Mouse (Mus musculus): ENCODE data around the gene Pars2. TPM values are rescaled to one million over a fixed set of nuclear protein-coding genes. Genes with fewer than 3 reads are reported as not detected.

The Pars2 gene
- total and polyA plus RNA-seq, 2 experiments from 2014 or later, result 9.9 to 13.6 TPM

GRCm38 (mm10) chr4:106700798-106701197 lies 49.9 kb downstream of the Pars2 start:
- H3K4me1 ChIP-seq (ENCODE audit: insufficient read depth), result peaks cover 36% of the 10 kb centered on the region
- H3K4me3 ChIP-seq (ENCODE audit: low read depth, low read length), result no peak overlapping the region
- H3K27me3 ChIP-seq (ENCODE audit: insufficient read depth, low read length), result no peaks in the 10 kb centered on the region
- DNase-seq, result peak; percentile 75
- peak overlapping the region; percentile 82 for H3K27ac ChIP-seq (ENCODE audit: low read depth, low read length)
- 29% methylated on average over 4 of the region's 4 CpGs for WGBS
- ATAC-seq, result peak; percentile 48; the same call in 1 of the 2 replicates
- TF ChIP-seq CTCF (IDR thresholded peaks at IDR 0.05; ENCODE audit: low read depth), result no peak
- no peak overlapping the region for H3K9ac ChIP-seq
- H3K36me3 ChIP-seq (ENCODE audit: insufficient read depth), result no peaks in the 10 kb centered on the region
- H3K4me2 ChIP-seq (ENCODE audit: low read depth), result no peak overlapping the region
- H3K9me3 ChIP-seq (ENCODE audit: low read length), result no peaks in the 10 kb centered on the region

DNA sequence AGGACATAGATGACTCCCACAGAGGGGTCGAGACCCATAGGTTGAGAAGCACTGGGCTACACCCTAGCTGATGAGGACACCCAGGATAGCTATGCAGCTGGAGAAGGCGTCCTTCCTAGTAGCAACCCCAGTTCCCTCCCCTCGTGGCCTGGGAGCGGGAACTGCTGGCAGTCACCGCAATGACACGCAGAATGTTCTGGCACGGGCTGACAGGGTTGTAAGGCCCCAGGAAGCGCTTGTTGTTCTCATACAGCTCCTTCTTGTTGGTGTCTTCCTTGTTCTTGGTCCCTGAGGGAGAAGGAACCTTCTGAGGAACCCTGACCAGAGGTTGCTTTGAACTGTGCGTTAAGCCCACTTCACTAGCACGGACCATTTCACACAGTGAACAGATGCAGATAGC lies 53.1 kb downstream of the Pars2 start:
- DNase-seq (no peak), ATAC-seq (no peak)
- Histone ChIP-seq H3K27me3 (ENCODE audit: insufficient read depth, low read length) (no peaks in the 10 kb centered on the region), H3K36me3 (ENCODE audit: insufficient read depth) (no peaks in the 10 kb centered on the region), H3K4me2 (ENCODE audit: low read depth) (no peak overlapping the region), H3K4me3 (ENCODE audit: low read depth, low read length) (no peak overlapping the region), H3K9me3 (ENCODE audit: low read length) (no peaks in the 10 kb centered on the region), H3K4me1 (ENCODE audit: insufficient read depth) (peaks cover 36% of the 10 kb centered on the region), H3K27ac (ENCODE audit: low read depth, low read length) (peak overlapping the region; percentile 80), H3K9ac (no peak overlapping the region; the same call in 1 of the 2 replicates)
- no peak for TF ChIP-seq CTCF (IDR thresholded peaks at IDR 0.05; ENCODE audit: low read depth)
- 73% methylated on average over 10 of the region's 10 CpGs for WGBS

DNA sequence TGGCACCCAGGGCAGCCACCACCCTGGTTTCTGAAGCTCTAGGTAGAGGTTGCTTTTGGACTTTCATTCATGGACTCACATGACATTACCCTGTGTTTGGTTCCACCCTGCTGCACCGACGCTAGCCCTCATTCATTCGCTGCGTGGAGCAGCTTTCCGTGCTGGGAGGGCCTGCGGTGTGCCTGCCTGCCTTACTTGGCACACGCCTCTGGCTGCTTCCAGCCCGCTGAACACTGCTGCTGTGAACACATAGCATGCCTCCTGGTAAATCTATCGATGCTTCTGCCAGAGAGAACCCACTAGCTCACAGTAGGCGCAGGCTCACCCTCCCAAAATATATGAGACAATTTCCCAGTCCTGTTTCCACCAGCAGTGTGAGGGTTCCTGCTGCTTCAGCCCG lies 53.5 kb downstream of the Pars2 start:
- H3K36me3 ChIP-seq (ENCODE audit: insufficient read depth), result no peaks in the 10 kb centered on the region
- ATAC-seq, result peak; percentile 70
- DNase-seq, result peak; percentile 77
- H3K27ac ChIP-seq (ENCODE audit: low read depth, low read length), result peak overlapping the region; percentile 80
- no peak overlapping the region for H3K4me2 ChIP-seq (ENCODE audit: low read depth)
- no peaks in the 10 kb centered on the region for H3K27me3 ChIP-seq (ENCODE audit: insufficient read depth, low read length)
- H3K9me3 ChIP-seq (ENCODE audit: low read length), result no peaks in the 10 kb centered on the region
- no peak for TF ChIP-seq CTCF (IDR thresholded peaks at IDR 0.05; ENCODE audit: low read depth)
- H3K4me1 ChIP-seq (ENCODE audit: insufficient read depth), result peaks cover 36% of the 10 kb centered on the region
- WGBS, result 20% methylated on average over 11 of the region's 11 CpGs
- peak overlapping the region; percentile 22; the same call in 1 of the 2 replicates for H3K9ac ChIP-seq
- H3K4me3 ChIP-seq (ENCODE audit: low read depth, low read length), result no peak overlapping the region

Other genes with a start within 250 kb of the Pars2 start
- gene Pcsk9, start 186.7 kb upstream of the Pars2 start, total RNA-seq (2014; rRNA removed), result 5.5 and 5.6 TPM in 2 replicates
- gene Pcsk9, start 186.7 kb upstream of the Pars2 start, polyA plus RNA-seq (2015; fragmentation: Nextera tagmentation; extraction: Ambion mirVana), result 3.7 and 4.0 TPM in 2 replicates
- gene Bsnd, start 158.8 kb upstream of the Pars2 start, total RNA-seq (2014; rRNA removed), result not detected in 2 replicates
- not detected in 2 replicates for gene Bsnd, start 158.8 kb upstream of the Pars2 start, polyA plus RNA-seq (2015; fragmentation: Nextera tagmentation; extraction: Ambion mirVana)
- 101 and 105 TPM in 2 replicates for gene Dhcr24, start 90.0 kb upstream of the Pars2 start, total RNA-seq (2014; rRNA removed)
- 7.0 and 7.7 TPM in 2 replicates for gene Dhcr24, start 90.0 kb upstream of the Pars2 start, polyA plus RNA-seq (2015; fragmentation: Nextera tagmentation; extraction: Ambion mirVana)
- gene Lexm, start 33.8 kb upstream of the Pars2 start, total RNA-seq (2014; rRNA removed), result not detected in 2 replicates
- 0.09 TPM in 1 of 2 replicates, not detected in the other for gene Lexm, start 33.8 kb upstream of the Pars2 start, polyA plus RNA-seq (2015; fragmentation: Nextera tagmentation; extraction: Ambion mirVana)
- 2.5 TPM in 2 replicates for gene Ttc22, start 28.6 kb upstream of the Pars2 start, total RNA-seq (2014; rRNA removed)
- 1.2 and 1.6 TPM in 2 replicates for gene Ttc22, start 28.6 kb upstream of the Pars2 start, polyA plus RNA-seq (2015; fragmentation: Nextera tagmentation; extraction: Ambion mirVana)
- 108 and 114 TPM in 2 replicates for gene Ttc4, start 27.9 kb downstream of the Pars2 start, total RNA-seq (2014; rRNA removed)
- gene Ttc4, start 27.9 kb downstream of the Pars2 start, polyA plus RNA-seq (2015; fragmentation: Nextera tagmentation; extraction: Ambion mirVana), result 78.2 and 89.1 TPM in 2 replicates
- gene Mroh7, start 79.9 kb downstream of the Pars2 start, total RNA-seq (2014; rRNA removed), result 0.95 and 1.5 TPM in 2 replicates
- 0.30 and 0.71 TPM in 2 replicates for gene Mroh7, start 79.9 kb downstream of the Pars2 start, polyA plus RNA-seq (2015; fragmentation: Nextera tagmentation; extraction: Ambion mirVana)
- gene Fam151a, start 82.8 kb downstream of the Pars2 start, total RNA-seq (2014; rRNA removed), result not detected in 2 replicates
- not detected in 2 replicates for gene Fam151a, start 82.8 kb downstream of the Pars2 start, polyA plus RNA-seq (2015; fragmentation: Nextera tagmentation; extraction: Ambion mirVana)
- gene Acot11, start 153.9 kb downstream of the Pars2 start, total RNA-seq (2014; rRNA removed), result 3.4 and 5.5 TPM in 2 replicates
- gene Acot11, start 153.9 kb downstream of the Pars2 start, polyA plus RNA-seq (2015; fragmentation: Nextera tagmentation; extraction: Ambion mirVana), result 0.75 and 1.2 TPM in 2 replicates